Mouse (Mus musculus) monocyte, adult 5-6 weeks (primary cell): Measurements from ENCODE around the gene Zcchc10. TPM values are rescaled to one million over a fixed set of nuclear protein-coding genes. Genes with fewer than 3 reads are reported as not detected.
"Not testable (repeated sequence)": the region's sequence is repeated elsewhere in the genome, so short reads cannot be mapped to it uniquely, and the experiment has no call there.

Experiments used
- ATAC-seq: fragments of 153-309, 156-312 bp; replicated peaks from 2 replicates; pipeline ENCODE4 v1.8.0; 2017; ENCODE audit warnings: mild to moderate bottlenecking; ENCODE audit not compliant: low TSS enrichment, insufficient number of reproducible peaks, severe bottlenecking, poor library complexity, low FRiP score
- total RNA-seq: library from RNA; stranded (forward); fragments of 200-1000, 200-491, 200-594 nt; gene quantifications from 3 replicates; pipeline ENCODE4 v1.2.3, GENCODE M21; 2017

Zcchc10 gene
- total RNA-seq, 1 experiment from 2014 or later, result 9.1 TPM

DNA sequence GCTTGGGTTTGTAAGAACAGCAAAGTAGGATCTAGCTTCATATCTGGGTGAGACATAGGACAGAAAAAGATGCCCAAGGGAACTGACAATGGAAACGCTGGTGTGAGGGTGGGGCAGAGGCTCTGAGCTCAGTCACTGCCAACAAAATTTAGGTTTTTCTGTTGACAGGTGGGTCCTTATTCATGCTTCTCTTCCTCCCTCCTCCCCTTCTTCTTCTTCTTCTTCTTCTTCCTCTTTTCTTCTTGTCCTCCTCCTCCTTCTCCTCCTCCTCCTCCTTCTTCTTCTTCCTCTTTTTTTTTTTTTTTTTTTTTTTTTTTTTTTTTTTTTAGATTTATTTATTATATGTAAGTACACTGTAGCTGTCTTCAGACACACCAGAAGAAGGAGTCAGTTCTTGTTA lies 11.7 kb upstream of the Zcchc10 start:
- not testable (repeated sequence) for ATAC-seq

DNA sequence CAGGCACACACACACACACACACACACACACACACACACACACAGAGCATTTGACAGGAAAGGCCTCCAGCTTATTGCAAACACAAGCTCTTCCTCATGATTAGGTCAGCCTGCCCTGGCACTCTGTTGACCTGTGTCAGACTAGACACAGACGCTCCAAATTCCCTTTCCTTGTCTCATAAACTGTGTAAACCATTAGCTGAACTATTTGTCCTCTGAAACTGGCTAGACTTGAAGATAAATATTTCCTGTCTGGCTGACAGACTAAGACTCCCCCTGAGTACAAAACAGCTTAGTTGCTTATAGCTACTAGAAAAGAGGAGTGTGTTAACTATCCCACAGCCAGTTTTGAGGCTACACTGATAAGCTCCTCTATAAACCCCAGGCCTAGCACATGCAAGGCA lies 9.7 kb upstream of the Zcchc10 start:
- ATAC-seq, result no peak

DNA sequence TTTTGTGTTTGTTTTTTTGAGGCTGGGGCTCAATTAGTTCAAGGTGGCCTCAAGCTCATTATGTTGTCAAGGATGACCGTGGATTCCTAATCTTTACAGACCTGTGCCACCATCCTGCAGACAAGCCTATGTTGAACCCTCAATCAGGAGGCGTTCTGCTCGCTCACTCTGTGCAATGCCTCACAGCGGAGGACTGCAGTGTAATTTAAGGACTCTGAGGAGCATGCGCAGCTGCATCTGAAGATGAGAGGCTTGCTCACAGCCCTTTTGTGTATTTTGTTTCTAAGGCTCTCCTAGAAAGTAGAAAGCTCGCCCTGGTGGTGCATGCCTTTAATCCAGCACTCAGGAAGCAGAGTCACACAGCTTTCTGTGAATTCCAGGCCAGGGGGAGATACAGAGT lies 7.5 kb upstream of the Zcchc10 start:
- no peak for ATAC-seq

DNA sequence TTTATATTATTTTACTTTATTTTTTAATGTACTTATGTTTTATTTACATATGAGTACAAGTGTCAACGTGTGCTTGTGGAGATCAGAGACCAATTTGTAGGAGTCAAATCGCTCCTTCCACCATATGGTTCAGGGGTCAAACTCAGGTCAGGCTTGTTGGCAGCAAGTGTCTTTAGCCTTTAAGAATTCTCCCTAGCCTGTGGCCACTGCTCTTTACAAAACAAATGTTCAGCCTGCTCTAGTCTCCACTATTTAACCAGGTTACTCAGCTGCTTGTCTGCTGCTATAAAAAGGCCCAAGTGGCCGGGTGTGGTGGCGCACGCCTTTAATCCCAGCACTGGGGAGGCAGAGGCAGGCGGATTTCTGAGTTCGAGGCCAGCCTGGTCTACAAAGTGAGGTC lies 6.4 kb upstream of the Zcchc10 start:
- ATAC-seq, result no peak

DNA sequence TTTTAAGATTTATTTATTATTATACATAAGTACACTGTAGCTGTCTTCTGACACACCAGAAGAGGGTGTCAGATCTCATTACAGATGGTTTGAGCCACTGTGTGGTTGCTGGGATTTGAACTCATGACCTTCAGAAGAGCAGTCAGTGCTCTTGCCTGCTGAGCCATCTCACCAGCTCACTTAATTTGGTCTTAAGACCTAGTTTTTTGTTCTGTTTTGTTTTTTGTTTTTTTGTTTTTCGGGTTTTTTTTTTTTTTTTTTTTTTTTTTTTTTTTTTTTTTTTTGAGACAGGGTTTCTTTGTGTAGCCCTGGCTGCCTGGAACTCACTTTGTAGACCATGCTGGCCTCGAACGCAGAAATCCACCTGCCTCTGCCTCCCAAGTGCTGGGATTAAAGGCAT lies 5.9 kb upstream of the Zcchc10 start:
- ATAC-seq, result not testable (repeated sequence)

DNA sequence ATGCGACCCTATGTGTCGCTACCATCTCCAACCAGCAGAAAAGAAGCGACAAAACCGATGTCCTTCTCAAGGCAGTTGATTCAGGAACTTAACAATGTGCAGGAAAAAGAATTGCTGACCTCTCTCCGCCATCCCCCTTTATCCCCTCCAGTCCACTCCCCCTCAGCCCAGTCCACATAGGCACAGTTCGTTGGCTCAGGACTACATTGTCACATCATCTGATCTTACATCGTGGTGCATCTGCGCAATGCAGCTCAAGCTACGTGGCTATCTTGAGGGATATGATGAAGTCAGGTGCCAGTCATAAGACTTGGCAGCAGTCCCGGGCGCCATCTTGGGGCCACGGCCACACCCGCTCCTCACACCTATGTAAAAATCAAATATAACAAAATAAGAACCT lies 4.6 kb upstream of the Zcchc10 start:
- not testable (repeated sequence) for ATAC-seq

DNA sequence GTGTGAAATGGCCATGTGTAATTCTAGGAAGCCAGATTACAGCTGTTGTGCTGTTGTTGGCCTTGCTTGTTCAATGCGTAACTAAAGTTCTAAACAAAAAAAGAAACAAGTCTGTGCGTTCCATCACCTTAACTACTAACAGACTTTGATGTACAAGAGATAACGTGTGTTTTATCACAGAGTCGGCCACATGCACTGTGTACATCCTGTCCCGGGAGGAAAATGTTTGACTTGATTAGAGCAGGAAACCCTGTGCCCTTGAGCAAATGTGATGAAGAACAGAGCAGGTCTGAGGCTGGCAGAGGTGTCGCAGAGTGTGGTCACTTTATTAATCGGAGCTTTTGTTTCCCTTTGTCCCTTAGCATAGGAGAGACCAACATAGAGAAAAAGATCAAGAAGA lies 5.8 kb downstream of the Zcchc10 start:
- no peak for ATAC-seq

DNA sequence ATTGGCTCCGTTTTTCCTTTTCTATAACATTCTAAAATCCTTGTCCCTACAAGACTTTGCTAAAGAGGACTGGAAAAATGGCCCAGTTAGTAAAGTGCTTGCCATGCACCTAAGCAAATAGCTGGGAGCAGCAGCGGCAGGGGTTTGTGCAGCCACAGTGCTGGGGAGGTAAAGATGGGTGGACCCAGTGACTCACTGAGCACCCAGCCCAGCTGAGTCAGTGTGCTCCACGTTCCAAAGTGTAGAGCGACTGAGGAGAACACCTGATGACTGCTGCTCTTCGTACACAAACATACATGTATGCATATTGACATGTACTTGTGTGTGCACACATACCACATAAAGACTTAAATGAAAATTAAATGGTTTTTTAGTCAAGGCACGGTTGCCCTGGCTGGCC lies 6.6 kb downstream of the Zcchc10 start:
- no peak for ATAC-seq

DNA sequence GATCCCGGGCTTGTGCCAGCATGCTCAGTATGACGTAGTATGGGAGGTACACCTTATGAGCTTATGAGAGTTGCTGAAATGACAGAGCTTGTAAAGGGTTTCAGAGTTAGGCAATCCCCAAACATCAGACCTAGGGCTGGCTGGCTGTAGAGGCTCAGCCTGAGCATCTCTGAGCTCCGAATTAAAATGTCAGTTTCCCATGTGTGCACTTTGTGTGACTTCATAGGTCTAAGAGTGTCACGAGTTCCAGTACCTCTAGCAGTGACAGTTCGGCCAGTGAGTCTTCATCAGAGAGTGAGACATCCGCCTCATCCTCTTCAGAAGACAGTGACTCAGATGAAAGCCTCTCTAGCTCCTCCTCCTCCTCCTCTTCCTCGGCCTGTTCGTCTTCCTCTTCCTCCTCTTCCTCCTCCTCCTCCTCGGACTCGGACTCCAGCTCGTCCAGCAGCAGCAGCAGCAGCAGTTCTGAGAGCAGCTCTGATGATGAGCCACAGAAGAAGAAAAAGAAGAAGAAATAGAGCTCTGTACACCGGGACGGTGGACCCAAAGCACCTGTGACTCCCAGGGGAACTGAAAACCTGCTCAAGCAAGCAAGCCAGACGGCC lies 7.7 kb downstream of the Zcchc10 start:
- ATAC-seq, result no peak

DNA sequence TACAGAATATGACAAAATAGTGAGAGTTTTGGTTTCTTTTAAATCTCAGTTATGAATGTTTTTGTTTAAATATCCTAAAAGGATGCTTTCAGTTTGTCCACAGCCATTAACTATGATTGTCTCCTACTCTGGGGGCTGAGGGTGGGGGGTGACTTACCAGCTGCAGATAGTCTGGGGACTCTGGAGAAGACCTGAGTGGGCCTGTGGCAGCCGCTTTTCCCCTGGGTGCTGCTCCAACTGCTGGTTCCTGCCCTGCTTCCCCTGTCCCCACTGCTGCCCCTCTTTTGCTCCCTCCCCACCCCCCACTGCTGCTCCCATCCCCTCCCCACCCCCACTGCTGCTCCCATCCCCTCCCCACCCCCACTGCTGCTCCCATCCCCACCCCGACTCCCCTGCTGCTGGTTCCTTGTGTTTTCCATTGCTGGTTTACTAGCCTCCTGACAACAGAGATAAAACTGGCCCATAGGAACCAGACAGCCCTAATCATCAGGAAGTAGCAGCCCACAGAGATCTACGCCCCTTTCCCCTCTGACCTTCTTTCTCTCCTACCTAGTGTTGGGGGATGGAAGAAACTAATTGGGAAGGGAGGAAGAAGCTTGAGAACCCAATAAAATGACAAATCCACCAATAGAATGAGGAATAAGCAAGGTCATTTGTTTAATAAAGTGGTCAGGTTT lies 11.2 kb downstream of the Zcchc10 start:
- ATAC-seq, result no peak

DNA sequence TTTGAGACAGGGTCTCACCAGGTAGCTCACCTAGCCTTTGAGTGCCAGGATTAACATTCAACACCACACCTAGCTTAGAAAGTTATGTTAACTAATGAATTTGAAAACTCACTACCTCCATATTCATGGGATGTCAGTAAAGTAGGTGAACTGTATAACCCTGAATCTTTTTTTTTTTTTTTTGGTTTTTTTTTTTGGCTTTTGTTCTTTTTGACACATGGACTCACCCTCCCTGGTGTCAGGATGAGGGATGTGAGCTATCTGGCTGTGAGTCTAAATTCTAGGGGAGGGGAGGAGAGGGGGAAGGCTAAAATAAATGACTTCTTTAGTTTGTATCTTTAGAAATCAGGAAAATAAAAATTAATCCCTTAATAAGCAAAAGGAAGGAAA lies 11.7 kb downstream of the Zcchc10 start:
- no peak for ATAC-seq

DNA sequence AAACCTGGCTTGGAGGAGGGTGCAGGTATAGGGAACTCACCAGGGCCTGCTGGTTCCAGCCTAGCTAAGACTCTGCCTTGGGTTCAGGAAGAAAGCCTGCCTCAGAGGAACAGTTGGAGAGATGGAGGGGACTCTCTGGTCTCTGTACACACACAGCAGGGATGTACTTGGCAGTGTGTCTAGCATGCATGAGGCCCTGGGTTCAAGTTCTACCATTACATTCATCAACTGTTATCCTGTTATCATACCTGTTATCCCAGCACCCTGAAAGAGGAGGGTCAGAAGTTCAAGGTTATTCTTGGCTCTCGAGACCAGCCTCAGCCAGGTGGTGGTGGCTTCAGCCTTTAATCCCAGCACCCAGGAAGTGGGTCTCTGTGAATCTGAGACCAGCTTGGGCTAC lies 12.4 kb downstream of the Zcchc10 start:
- no peak for ATAC-seq

DNA sequence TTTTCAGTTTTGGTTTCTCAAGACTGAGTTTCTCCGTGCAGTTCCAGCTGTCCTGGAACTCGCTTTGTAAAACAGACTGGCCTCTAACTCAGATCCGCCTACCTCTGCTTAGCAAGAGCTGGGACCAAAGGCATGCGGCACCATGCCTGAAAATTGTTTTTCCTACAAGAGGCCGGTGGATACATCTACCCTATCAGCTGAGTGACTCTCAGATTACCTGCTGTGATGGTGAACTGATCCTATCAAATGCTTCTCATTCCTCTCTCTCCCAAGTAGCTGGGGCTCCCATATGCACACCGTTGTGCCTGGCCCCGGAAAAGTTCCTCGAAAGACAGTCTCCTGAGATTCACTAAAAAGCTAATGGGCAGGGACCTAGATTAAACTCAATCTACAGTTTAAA lies 13.2 kb downstream of the Zcchc10 start:
- no peak for ATAC-seq

DNA sequence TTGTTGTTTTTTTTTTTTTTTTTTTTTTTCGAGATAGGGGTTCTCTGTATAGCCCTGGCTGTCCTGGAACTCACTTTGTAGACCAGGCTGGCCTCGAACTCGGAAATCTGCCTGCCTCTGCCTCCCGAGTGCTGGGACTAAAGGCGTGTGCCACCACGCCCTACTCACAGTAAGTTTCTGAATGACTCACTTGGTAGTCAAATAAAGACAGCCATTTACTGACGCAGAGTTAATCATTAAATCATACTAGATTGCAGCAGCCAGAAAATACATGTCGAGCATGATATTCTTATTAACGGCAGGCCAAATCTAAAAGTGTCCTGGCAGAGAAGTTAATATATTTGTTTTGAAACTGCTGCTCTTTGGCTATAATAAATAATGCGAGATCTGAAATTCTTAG lies 16.5 kb downstream of the Zcchc10 start:
- ATAC-seq, result not testable (repeated sequence)

DNA sequence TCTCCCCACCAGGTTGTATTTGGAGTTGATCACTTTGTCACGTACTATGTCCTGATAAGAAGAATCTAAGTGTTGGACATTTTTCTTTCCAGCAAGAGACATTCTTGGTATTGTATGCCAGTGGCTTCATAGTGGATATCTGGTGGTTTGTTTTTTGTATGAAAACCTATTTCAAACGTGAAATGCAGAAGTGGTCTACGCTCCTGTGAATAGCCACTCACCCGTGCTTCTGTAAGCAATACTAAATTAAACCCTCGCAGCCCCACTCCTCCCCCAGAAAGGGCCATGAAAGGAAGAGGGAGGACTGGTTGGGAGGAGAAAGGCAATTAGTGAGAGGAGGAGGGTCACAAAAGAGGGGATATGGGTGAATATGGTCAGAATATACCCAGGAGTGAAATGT lies 18.2 kb downstream of the Zcchc10 start:
- ATAC-seq, result no peak

DNA sequence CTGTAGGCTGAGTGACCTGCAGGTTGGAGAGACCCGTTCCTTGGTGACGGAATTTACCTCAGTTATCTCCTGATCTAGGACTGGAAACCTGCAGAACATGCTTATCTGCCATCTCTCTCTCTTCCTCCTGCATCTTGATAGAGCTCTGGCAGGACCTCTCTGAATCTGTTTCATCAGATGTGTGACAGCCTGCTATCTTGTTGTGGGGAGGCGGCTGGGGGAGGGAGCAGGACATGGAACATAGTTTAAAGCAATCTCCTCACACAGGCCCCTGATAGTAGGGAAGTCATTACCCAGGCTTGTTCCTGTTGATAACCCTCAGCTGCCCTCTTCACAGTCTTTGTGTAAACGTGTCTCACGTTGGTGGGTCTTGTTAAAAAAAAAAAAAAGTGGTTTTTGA lies 20.8 kb downstream of the Zcchc10 start:
- no peak for ATAC-seq

DNA sequence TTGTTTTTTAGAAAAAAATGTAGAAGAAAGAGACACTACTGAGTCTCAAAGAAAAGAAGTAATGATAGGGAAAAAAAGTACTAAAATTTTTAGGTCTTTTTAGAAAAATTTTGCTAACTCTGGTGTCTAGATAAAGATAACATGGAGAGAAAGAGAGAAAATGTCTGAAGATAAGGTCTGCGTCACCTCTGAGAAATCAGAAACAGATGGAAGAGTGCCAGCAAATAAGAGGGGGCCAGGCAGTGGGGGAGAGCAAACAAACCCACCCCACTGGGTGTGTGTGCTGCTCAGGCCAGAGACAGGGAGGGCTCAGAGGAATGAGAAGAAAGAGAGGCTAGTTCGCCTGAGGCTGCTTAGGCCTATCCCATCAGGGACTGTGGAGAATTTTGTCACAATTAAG lies 21.3 kb downstream of the Zcchc10 start:
- no peak for ATAC-seq

DNA sequence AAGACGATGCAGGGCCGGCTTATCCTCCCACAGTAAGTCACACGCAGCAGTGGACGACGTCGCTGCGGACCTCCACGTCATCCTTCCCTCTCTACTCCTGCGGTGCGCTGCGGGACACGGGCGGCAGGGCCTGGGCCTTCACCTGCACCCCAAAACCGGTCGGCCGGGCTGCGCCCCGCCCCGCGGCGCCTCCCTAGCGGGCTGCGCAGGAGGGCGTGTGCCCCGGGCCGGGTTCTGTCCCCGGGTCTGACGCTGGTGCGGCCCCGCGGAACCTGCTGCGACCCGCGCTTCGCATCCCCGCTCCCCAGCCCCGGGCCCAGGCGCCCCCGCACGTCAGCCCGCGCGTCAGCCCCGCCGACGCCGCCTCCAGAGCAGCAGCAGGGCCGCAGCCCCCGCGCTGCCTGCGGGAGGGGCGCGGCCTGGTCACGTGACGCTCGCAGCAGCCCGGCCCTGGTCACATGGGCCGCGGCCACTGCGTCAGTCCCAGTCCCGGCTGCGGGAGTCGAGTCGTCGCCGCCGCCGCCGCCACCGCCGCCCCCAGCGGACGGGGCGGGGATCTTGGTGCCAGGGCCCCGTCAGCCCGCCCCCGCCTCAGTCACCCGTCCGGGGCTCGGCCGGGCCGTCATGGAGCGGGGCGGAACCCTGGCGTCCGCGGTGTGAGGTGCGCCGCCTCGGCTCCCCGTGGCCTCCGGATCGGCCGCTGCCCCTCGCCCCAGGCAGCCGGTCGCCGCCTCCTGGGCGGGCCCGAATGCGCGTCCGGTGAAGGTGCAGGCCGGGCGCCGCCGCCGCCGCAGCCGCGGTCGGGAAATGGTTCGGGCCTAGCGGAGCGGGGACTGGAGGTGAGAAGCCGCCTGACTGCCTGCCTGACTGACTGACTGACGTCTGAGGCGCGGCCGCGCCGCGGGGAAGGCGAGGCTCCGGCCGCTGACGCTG lies 26.1 kb downstream of the Zcchc10 start, which contains the start of gene Aff4:
Gene Aff4, plus strand, starts transcription at position 543 of the 933 bp plus-strand sequence.
- ATAC-seq, result peak; percentile 69

DNA sequence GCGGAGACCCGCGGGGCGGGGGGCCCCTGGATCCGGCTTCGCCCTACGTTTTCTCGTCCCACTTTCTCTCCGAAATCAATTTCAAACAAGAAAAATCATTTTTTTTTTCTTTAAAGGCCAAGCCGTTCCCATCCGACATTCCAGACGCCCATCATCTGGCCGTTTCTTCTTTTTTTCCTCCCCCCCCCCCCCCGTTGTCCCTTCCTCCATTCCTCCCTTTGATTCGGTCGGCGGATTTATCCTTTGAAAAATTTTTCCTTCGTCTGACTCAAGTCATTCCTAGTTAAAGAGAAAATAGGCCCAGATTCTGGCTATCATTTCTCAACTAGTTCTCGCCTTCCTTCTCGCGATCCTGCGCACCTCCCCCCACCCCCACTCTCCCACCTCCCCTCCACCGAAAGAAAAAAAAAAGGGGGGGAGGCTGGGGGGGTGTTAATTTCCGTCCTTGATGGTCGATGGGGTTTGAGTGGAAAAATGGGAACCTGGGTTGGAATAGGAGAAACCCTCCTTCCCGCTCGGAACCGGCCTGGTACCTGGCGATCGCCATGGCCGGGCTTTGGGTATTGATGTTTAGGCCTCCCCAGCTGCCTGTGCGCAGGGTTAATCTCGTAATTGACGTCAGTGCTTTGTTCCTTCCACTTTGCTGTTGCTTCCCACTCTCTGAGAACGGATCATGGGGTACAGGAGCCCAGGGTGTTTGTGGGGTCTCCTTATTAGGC lies 26.9 kb downstream of the Zcchc10 start:
- peak; percentile 57 for ATAC-seq
